Mouse (Mus musculus): ENCODE results near the gene Ly6g5c.

Gene Ly6g5c

GRCm38 (mm10) chr17:35108097-35108496, at the start of gene Ly6g5c:
Ly6g5c (plus strand) TSS chr17:35108279.
- no peak for DNase-seq

DNA sequence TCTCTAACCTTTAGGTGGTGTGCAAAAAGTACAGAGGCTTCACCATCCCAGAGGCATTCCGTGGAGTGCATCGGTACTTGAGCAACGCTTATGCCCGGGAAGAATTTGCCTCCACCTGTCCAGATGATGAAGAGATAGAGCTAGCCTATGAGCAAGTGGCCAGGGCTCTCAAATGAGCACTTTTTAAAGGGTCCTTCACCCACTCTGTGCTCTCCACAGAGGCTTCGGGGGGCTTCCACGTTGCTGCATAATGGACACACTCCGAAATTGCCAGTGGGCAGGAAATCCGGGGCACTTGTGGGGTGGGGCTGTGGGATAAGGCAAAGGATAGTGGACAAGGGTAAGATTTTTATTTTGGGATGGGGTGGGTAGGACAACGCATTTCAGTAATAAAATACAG, 49.8 kb upstream of the Ly6g5c start:
- DNase-seq, result no peak

DNA sequence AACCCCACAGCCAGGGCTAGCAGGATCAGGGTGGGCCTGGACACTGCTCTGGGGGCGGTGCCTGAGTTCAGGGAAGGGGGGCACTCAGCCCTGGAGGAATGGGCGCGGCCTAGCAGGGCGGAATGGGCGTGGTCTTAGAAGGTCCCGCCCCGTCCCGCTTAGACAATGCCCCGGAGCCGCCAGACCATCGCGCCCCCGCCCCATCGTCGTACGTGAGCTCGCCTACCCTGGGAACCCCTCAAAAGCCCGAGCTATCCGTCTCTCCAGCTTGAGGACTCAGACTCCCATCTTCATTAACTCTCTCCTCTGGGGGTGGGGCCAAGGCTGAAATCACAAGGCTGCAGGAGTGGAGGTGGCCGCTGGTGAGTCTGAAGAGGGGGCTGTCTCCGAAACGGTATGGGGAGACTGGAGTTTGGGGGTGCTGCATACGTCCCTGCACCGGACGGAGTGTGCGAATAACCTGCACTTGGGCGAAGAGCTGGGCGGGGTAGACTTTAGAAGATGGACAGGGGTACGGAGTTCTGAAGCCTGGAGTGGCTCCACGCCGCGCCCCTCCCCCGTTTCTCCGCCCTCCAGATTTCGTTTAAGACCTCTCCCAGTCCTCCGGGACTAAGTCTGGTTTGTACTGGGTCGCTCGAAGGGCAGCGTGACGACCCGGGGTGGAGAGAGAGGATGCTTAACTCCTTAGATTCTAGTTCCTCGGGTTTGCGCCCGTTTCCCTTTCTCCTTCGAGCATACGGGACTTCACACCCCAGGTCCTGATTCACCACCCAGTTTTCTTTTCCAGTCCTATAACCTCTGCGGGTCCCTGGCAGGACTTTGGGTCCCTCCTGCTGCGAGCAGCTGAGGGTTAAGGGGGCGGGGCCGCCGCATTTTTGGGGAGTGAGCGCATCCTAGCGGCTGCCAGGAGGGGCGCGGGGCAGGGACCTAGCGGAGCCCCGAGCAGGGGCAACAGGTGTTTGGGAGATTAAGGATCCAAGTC, 48.9 kb upstream of the Ly6g5c start, which contains the start of gene Ddah2:
Gene Ddah2, plus strand, starts transcription at position 125 of the 982 bp plus-strand sequence.
- DNase-seq, result peak; percentile 77 to 81

- DNase-seq, result peak in 1 of 2 experiments; percentile 25
These were observed 48.0 kb upstream of the Ly6g5c start for GRCm38 (mm10) chr17:35060071-35060470.

DNA sequence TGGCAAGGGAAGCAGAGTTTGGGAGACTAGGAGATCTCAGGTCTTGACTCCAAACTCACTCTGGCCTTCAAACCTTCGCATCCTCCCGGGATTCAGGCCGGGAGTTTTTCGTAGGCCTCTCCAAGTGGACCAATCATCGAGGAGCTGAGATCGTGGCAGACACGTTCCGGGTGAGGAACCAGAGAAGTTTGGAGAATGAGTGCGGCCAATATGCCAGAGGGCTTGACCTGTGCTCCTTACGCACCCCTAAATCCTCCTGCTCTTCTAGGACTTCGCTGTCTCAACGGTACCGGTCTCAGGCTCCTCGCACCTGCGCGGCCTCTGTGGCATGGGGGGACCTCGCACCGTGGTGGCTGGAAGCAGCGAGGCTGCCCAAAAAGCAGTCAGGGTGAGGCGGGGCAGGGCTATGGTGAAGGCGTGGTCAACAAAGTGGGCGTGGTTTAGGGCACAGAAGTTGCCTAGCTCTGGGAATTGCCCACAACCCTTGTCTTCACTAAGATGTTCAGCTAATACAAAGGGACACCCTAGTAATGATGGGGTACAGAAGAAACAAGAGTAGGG, 47.3 kb upstream of the Ly6g5c start:
- no peak for DNase-seq

- DNase-seq, result no peak
These were observed 46.8 kb upstream of the Ly6g5c start for GRCm38 (mm10) chr17:35061299-35061698.

DNA sequence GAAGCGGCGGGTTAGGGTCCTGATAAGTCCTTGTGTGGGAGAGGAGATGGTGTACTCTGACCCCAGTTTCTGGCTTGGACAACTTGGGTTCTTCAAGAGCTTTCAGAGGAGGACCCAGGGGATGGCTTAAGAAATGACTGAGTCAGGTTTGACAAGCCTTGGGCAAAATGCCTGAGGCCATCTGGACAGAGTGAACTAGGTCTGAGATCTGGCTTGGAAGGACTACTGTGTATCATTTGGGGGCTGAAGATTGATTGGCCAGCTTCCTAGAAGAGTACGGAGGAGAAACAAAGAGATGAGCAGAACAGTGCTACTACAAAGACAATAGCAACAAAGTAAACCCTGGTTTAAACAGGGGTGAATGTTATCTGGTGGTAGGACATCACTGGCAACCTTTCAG, 44.6 kb upstream of the Ly6g5c start:
- DNase-seq, result no peak

DNA sequence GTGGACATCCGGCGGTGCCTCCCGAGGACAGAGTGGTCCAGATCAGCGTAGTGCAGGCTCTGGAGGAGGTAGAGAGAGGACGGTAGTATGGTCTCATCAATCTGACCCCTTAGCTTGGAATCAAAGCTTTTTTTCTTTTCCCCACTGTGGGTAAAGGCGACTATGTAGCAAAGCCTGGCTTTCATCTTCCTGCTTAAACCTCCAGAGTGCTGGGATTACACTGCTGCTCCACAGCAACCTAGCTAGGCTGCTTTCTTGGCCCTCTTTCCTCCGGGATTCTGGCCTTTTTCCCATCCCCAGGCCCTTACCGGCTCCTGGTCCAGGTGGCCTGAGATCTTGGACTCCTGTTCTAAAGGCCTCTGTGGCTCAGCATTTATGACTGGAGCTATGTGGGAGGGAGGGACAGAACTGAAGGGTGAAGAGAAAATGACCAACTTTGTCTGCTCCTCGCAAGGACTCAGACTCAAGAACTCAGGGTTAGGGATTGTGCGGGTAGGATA, 43.7 kb upstream of the Ly6g5c start:
- no peak for DNase-seq

DNA sequence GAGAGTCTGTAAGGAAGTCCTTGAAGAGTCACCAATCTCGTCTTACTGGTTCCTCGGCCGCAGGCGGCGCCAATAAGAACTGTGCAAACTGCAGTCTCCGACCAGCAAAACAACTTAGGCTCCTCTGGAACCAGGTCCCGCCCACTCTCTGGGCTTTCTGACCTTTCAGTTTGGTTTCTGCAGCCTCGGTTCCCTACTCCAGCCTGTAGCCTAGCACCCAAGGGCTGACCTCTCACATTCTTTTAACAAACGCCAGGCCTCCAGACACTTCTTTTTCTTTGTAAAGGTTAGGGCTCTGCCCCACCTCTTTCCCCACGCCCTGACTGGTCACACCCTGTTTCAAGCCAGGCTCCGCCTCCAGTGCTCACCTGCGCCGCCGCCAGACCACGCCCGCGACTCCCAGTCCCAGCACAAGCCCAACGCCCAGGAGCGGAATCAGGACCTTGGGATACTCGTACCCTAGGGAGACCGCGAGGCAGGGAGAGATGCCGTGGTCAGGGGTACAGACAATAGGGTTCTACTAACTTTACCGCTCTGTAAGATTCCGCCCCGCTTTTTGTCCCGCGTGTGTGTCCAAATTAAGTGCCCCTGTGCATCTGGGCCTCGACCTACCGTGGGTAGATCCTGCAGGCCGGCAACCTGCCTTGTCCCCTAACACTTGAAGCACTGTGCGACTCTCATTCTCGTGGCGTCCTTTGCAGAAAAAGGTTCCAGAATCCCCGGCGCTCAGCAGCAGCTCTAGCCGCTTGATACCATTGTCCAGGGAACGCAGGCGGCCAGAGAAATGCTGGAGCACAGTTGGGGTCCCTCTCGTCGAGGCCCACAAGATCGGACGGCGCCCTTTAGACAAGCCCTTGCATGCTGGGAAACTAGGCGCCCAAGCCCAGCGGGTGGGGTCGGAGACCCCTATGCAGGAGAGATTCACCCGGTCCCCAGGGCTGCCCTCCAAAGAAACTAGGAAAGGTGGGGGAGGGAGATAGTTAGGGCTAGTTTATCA, 42.8 kb upstream of the Ly6g5c start, which contains the start of gene Ly6g6c:
Gene Ly6g6c, plus strand, starts transcription at position 438 of the 997 bp plus-strand sequence.
- no peak for DNase-seq

DNA sequence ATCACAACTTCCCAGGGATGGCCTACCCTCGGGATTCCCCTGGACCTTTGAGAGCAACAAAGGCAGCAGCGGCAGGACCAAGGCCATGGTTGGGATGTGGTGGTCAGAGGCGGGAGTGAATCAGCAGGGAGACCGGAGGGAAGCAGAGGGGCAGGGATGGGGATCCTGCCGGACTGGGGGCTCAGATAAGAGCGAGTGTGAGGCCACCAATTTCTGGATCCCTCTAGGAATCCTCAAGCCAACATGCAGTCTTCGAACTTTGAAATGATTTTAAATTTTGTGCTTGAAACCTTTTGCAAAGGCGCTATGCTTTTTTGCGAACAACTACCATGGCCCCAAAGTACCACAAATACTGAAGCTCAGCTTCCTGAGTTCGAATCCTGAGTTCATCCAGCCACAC, 42.0 kb upstream of the Ly6g5c start, which contains the start of gene Mpig6b:
Gene Mpig6b, minus strand, starts transcription at position 101 of the 400 bp plus-strand sequence.
- no peak for DNase-seq

GRCm38 (mm10) chr17:35068213-35068914, 39.7 kb upstream of the Ly6g5c start:
- DNase-seq, result no peak

GRCm38 (mm10) chr17:35070556-35071229, 37.4 kb upstream of the Ly6g5c start:
- peak; percentile 51 to 62 for DNase-seq

- no peak for DNase-seq
These were observed 36.6 kb upstream of the Ly6g5c start for GRCm38 (mm10) chr17:35071454-35071853.

GRCm38 (mm10) chr17:35074097-35074496, 34.0 kb upstream of the Ly6g5c start:
- peak; percentile 27 to 32 for DNase-seq

DNA sequence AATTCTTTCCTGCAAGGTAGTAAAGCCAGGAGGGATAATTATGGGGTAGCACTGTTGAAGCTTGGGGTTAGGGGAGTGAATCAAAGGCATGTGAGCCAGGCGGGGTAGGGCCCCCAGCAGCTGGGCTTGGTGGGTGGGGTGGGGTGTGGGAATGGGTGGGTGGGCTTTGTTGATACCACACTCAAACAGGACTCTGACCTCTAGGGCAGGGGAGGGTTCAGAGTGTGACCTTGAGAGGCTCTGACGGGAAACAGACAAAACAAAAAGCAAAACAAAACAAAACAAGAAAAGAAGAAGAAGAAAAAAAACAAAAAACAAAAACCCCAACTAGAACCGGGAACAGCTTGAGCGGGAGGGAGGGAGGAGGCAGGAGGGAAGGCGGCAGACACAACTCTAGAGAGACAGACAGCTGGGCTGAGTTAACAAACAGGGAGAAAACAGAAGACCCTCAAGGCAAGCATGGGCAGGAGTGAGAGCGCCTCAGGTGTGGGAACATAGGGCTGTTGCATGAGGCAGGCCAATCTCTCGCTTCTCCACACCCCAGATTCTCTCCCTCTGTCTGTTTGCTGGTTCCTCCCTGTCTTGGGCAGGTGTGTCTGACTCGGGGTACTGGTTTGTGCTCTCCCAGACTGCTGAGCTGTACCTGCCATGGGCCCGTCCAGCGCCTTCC, 31.4 kb upstream of the Ly6g5c start, which contains the start of gene Ly6g6e:
Gene Ly6g6e, plus strand, starts transcription at position 396 of the 670 bp plus-strand sequence.
- no peak for DNase-seq

DNA sequence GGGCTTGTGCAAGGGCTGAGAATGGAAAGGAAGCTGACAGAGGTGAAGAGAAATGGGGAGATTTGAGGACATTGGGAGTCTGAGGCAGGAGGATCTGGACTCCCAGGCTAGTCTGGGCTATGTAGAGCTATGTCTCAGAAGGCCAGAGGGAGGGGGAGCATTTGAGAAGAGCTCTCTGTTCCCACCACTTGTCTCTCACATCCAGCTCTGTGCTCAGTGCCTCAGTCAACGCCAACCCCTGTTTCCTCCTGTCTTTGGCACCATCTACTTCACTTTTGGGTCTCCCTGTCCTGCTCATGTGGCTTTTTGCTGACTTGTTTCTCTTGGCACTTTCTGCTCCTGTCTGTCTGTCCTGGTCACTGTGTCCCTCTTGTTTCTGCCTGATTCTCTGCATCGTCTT, 30.8 kb upstream of the Ly6g5c start:
- DNase-seq, result no peak

DNA sequence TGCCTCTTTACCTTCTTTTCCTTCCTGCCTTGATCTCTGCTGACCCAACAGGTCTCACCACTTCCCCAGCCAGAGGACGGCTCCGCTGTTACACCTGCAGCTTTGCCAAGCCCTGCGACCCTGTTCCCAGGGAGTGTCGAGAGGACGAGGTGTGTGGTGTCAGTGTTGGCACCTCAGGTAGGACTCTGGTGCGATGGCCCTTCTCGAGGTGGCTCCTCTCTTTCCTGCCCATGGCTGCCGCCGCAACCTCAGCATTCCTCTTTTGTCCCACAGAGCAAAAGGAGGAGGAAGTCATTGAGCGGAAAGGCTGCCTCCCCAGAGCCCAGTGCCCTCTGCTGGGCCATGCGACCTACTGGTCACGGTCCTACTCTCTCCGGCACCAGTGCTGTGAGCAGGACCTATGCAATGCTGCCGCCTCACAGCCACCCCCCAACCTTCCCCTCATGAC, 30.3 kb upstream of the Ly6g5c start, which contains the start of gene Ly6g6d:
Gene Ly6g6d, minus strand, starts transcription at position 280 of the 448 bp plus-strand sequence.
- DNase-seq, result no peak

DNA sequence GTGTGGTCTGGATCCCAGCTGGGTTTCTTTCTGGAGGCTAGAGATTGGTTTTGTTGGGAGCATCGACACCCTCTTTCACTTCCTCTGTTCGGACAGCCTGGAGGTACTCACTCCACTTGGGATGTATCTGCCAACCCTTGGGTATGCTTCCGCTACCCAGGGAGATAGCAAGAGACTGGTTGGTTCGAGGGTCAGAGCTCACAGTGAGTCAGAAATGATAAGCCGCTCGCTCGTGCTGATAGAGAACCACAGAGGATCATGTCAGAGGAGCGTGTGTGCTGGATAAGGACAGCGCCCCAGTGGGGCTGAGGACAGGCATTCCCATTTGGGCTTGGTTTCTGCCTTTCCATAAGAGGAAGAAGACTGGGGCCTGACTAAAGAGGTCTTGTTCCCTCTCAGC, 28.3 kb upstream of the Ly6g5c start:
- DNase-seq, result no peak

DNA sequence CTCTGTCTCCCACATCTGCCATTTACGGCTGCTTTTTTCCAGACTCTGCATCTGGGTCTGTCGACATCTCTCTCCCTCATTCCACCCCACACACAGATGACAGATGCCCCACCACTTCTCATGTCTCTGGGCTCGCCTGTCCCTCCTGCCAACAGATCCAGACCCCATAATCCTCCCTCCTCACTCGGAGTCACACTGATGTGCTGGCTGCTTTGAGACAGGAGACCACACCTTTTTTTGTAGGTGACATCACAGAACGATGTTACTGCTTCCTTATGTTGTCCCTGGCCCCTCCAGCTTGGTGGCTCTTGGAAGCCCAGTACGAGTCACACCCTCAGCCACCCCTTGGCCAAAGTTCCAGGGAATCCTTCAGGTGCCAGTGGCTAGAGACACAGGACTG, 27.8 kb upstream of the Ly6g5c start:
- DNase-seq, result no peak

- no peak for DNase-seq
These were observed 27.4 kb upstream of the Ly6g5c start for GRCm38 (mm10) chr17:35080710-35081109.

All from thymus, adult 18-20 months (tissue).